Mouse (Mus musculus) spleen, adult 2 months (tissue): ENCODE measurements at regions not wholly inside any gene's neighbourhood (a gene's known extent, or its start where the extent isn't known, plus 50 kb on each side); places are given as distances from the start of the nearest gene placed in this dataset.

Experiments
- CTCF ChIP-seq: fragments of 200-500 bp; IDR thresholded peaks from 2 replicates; pipeline ENCODE4 v1.5.1; 2011; ENCODE audit warnings: mild to moderate bottlenecking, inconsistent platforms; ENCODE audit not compliant: insufficient read depth, insufficient read length, insufficient replicate concordance; ENCODE audit errors: extremely low read depth
- POLR2A ChIP-seq: fragments of 200-500 bp; IDR thresholded peaks from 2 replicates; pipeline ENCODE4 v1.6.1; 2011; ENCODE audit warnings: low read depth, low read length, inconsistent platforms

DNA sequence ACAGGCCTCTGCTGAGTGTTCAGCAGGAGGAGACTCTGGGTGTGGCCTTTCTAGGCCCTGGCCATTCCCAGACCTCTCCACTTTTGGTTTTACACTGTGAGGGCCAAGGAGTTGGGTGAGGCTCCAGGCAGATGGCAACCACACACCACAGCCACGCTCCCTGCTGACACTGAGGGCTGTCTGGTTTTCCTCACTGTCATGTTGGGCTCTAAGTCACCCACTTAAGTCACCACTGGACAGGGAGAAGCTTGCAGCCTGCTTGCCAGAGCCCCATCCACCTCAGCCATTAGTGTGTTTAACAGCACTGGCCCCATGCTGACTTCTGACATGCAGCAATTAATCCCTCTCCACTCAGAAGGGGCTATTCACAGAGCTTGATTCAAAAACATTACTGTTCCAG is 170.6 kb downstream of the Sec61b start:
- TF ChIP-seq CTCF (no peak), POLR2A (no peak)
